Mouse (Mus musculus): ENCODE measurements around the gene Tex26. TPM values are rescaled to one million over a fixed set of nuclear protein-coding genes. Genes with fewer than 3 reads are reported as not detected.

Gene Tex26
- polyA plus RNA-seq, 1 experiment from 2014 or later = 0.62 TPM

- Histone ChIP-seq H3K36me3 (ENCODE audit: control insufficient read depth, insufficient read depth, low read length) (no peaks in the 10 kb centered on the region), H3K9me3 (ENCODE audit: control insufficient read depth, low read length) (no peaks in the 10 kb centered on the region), H3K27me3 (ENCODE audit: control insufficient read depth, insufficient read depth, low read length) (no peaks in the 10 kb centered on the region), H3K4me1 (ENCODE audit: control insufficient read depth, insufficient read depth, low read length) (no peaks in the 10 kb centered on the region), H3K4me2 (ENCODE audit: low read depth, low read length) (no peak overlapping the region), H3K4me3 (ENCODE audit: low read depth, low read length) (no peak overlapping the region), H3K27ac (ENCODE audit: low read depth, low read length) (no peak overlapping the region), H3K9ac (replicated peaks; ENCODE audit: low read depth, low read length) (no peak overlapping the region)
- ATAC-seq (ENCODE audit: low read depth) = no peak
- WGBS = 86% methylated on average over 3 of the region's 3 CpGs
Observed at GRCm38 (mm10) chr5:149462071-149462470, 22.6 kb downstream of the Tex26 start.

- Histone ChIP-seq H3K4me2 (ENCODE audit: low read depth, low read length) (no peak overlapping the region), H3K9me3 (ENCODE audit: control insufficient read depth, low read length) (no peaks in the 10 kb centered on the region), H3K4me1 (ENCODE audit: control insufficient read depth, insufficient read depth, low read length) (no peaks in the 10 kb centered on the region), H3K27ac (ENCODE audit: low read depth, low read length) (no peak overlapping the region), H3K27me3 (ENCODE audit: control insufficient read depth, insufficient read depth, low read length) (no peaks in the 10 kb centered on the region), H3K36me3 (ENCODE audit: control insufficient read depth, insufficient read depth, low read length) (no peaks in the 10 kb centered on the region), H3K4me3 (ENCODE audit: low read depth, low read length) (no peak overlapping the region), H3K9ac (replicated peaks; ENCODE audit: low read depth, low read length) (no peak overlapping the region)
- whole genome bisulfite sequencing = 52% methylated on average over 5 of the region's 5 CpGs
- ATAC-seq (ENCODE audit: low read depth) = no peak
Observed at GRCm38 (mm10) chr5:149465305-149465704, 25.8 kb downstream of the Tex26 start.

GRCm38 (mm10) chr5:149474142-149474541, 34.7 kb downstream of the Tex26 start:
- H3K27ac ChIP-seq (ENCODE audit: low read depth, low read length) = no peak overlapping the region

GRCm38 (mm10) chr5:149474701-149475468, 35.4 kb downstream of the Tex26 start:
- Histone ChIP-seq H3K4me3 (ENCODE audit: low read depth, low read length) (no peak overlapping the region), H3K9ac (replicated peaks; ENCODE audit: low read depth, low read length) (no peak overlapping the region), H3K4me1 (ENCODE audit: control insufficient read depth, insufficient read depth, low read length) (no peaks in the 10 kb centered on the region), H3K9me3 (ENCODE audit: control insufficient read depth, low read length) (no peaks in the 10 kb centered on the region), H3K4me2 (ENCODE audit: low read depth, low read length) (no peak overlapping the region), H3K36me3 (ENCODE audit: control insufficient read depth, insufficient read depth, low read length) (no peaks in the 10 kb centered on the region), H3K27ac (ENCODE audit: low read depth, low read length) (no peak overlapping the region), H3K27me3 (ENCODE audit: control insufficient read depth, insufficient read depth, low read length) (no peaks in the 10 kb centered on the region)
- ATAC-seq (ENCODE audit: low read depth) = no peak
- 88% methylated on average over 16 of the region's 16 CpGs for WGBS

More at GRCm38 (mm10) chr5:149474142-149474541, 34.7 kb downstream of the Tex26 start:
- WGBS = 94% methylated on average over 9 of the region's 9 CpGs
- H3K9ac ChIP-seq (replicated peaks; ENCODE audit: low read depth, low read length) = no peak overlapping the region
- no peaks in the 10 kb centered on the region for H3K36me3 ChIP-seq (ENCODE audit: control insufficient read depth, insufficient read depth, low read length)
- no peak overlapping the region for H3K4me2 ChIP-seq (ENCODE audit: low read depth, low read length)
- H3K9me3 ChIP-seq (ENCODE audit: control insufficient read depth, low read length) = no peaks in the 10 kb centered on the region
- no peaks in the 10 kb centered on the region for H3K4me1 ChIP-seq (ENCODE audit: control insufficient read depth, insufficient read depth, low read length)
- H3K27me3 ChIP-seq (ENCODE audit: control insufficient read depth, insufficient read depth, low read length) = no peaks in the 10 kb centered on the region
- no peak for ATAC-seq (ENCODE audit: low read depth)
- no peak overlapping the region for H3K4me3 ChIP-seq (ENCODE audit: low read depth, low read length)

- Histone ChIP-seq H3K4me2 (ENCODE audit: low read depth, low read length) (no peak overlapping the region), H3K27me3 (ENCODE audit: control insufficient read depth, insufficient read depth, low read length) (no peaks in the 10 kb centered on the region), H3K36me3 (ENCODE audit: control insufficient read depth, insufficient read depth, low read length) (no peaks in the 10 kb centered on the region), H3K4me3 (ENCODE audit: low read depth, low read length) (no peak overlapping the region), H3K27ac (ENCODE audit: low read depth, low read length) (no peak overlapping the region), H3K4me1 (ENCODE audit: control insufficient read depth, insufficient read depth, low read length) (no peaks in the 10 kb centered on the region), H3K9ac (replicated peaks; ENCODE audit: low read depth, low read length) (no peak overlapping the region), H3K9me3 (ENCODE audit: control insufficient read depth, low read length) (no peaks in the 10 kb centered on the region)
- no peak for ATAC-seq (ENCODE audit: low read depth)
- 76% methylated on average over 7 of the region's 7 CpGs for WGBS
Observed at GRCm38 (mm10) chr5:149481920-149482319, 42.5 kb downstream of the Tex26 start.

GRCm38 (mm10) chr5:149483321-149484052, 44.0 kb downstream of the Tex26 start:
- H3K9ac ChIP-seq (replicated peaks; ENCODE audit: low read depth, low read length) = no peak overlapping the region
- 66% methylated on average over 12 of the region's 12 CpGs for WGBS
- peaks cover 8% of the 10 kb centered on the region for H3K4me1 ChIP-seq (ENCODE audit: control insufficient read depth, insufficient read depth, low read length)
- no peaks in the 10 kb centered on the region for H3K36me3 ChIP-seq (ENCODE audit: control insufficient read depth, insufficient read depth, low read length)
- no peaks in the 10 kb centered on the region for H3K27me3 ChIP-seq (ENCODE audit: control insufficient read depth, insufficient read depth, low read length)
- no peak overlapping the region for H3K4me2 ChIP-seq (ENCODE audit: low read depth, low read length)
- no peak for ATAC-seq (ENCODE audit: low read depth)
- no peaks in the 10 kb centered on the region for H3K9me3 ChIP-seq (ENCODE audit: control insufficient read depth, low read length)
- no peak overlapping the region for H3K27ac ChIP-seq (ENCODE audit: low read depth, low read length)
- no peak overlapping the region for H3K4me3 ChIP-seq (ENCODE audit: low read depth, low read length)

- Histone ChIP-seq H3K9ac (replicated peaks; ENCODE audit: low read depth, low read length) (no peak overlapping the region), H3K4me1 (ENCODE audit: control insufficient read depth, insufficient read depth, low read length) (peaks cover 14% of the 10 kb centered on the region)
- no peak for ATAC-seq (ENCODE audit: low read depth)
Observed at GRCm38 (mm10) chr5:149484270-149484669, 44.8 kb downstream of the Tex26 start.

GRCm38 (mm10) chr5:149485447-149485846, 46.0 kb downstream of the Tex26 start:
- no peaks in the 10 kb centered on the region for H3K36me3 ChIP-seq (ENCODE audit: control insufficient read depth, insufficient read depth, low read length)
- 89% methylated on average over 6 of the region's 6 CpGs for WGBS
- H3K27ac ChIP-seq (ENCODE audit: low read depth, low read length) = no peak overlapping the region

More at GRCm38 (mm10) chr5:149484270-149484669, 44.8 kb downstream of the Tex26 start:
- Histone ChIP-seq H3K9me3 (ENCODE audit: control insufficient read depth, low read length) (no peaks in the 10 kb centered on the region), H3K27ac (ENCODE audit: low read depth, low read length) (no peak overlapping the region), H3K4me2 (ENCODE audit: low read depth, low read length) (no peak overlapping the region), H3K4me3 (ENCODE audit: low read depth, low read length) (no peak overlapping the region), H3K27me3 (ENCODE audit: control insufficient read depth, insufficient read depth, low read length) (no peaks in the 10 kb centered on the region), H3K36me3 (ENCODE audit: control insufficient read depth, insufficient read depth, low read length) (no peaks in the 10 kb centered on the region)
- 80% methylated on average over 12 of the region's 12 CpGs for WGBS

More at GRCm38 (mm10) chr5:149485447-149485846, 46.0 kb downstream of the Tex26 start:
- no peak overlapping the region for H3K4me2 ChIP-seq (ENCODE audit: low read depth, low read length)
- ATAC-seq (ENCODE audit: low read depth) = no peak
- H3K4me1 ChIP-seq (ENCODE audit: control insufficient read depth, insufficient read depth, low read length) = peaks cover 23% of the 10 kb centered on the region
- H3K27me3 ChIP-seq (ENCODE audit: control insufficient read depth, insufficient read depth, low read length) = no peaks in the 10 kb centered on the region
- H3K9me3 ChIP-seq (ENCODE audit: control insufficient read depth, low read length) = no peaks in the 10 kb centered on the region
- no peak overlapping the region for H3K9ac ChIP-seq (replicated peaks; ENCODE audit: low read depth, low read length)
- H3K4me3 ChIP-seq (ENCODE audit: low read depth, low read length) = no peak overlapping the region
